Mouse (Mus musculus): Measurements from ENCODE around the gene Usp33.

Usp33 gene

DNA sequence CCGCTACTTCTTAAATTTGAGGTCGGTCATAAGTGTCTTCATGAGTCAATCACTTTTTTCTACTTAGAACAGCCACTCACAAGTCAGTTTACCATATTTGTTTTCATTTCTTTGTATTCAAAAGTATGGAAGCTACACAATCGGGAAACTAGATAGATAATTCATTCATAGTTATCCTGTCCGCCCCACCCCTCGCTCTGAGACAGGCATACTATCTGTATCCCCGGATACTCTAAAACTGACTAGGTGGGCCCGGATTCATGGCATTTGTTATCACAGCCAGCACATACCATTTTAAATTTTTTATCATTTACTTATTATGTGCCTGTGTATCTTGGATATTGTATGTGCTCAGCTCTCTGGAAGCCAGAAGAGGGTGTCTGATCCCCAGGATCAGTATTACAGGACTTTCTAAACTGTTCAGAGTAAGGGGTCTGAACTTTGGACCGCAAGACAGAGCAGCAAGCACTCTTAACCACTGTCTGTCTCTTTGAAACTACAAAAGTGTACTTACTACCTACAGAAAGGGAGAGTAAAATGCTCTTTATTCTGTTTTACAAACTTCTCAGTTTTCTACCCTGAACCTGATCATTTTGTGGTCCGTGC is 51.2 kb downstream of the Usp33 start:
- ATAC-seq (ENCODE audit: insufficient number of reproducible peaks, low FRiP score, low TSS enrichment): no peak

GRCm38 (mm10) chr3:152400441-152400840 is 54.2 kb downstream of the Usp33 start:
- ATAC-seq (ENCODE audit: insufficient number of reproducible peaks, low FRiP score, low TSS enrichment): no peak

DNA sequence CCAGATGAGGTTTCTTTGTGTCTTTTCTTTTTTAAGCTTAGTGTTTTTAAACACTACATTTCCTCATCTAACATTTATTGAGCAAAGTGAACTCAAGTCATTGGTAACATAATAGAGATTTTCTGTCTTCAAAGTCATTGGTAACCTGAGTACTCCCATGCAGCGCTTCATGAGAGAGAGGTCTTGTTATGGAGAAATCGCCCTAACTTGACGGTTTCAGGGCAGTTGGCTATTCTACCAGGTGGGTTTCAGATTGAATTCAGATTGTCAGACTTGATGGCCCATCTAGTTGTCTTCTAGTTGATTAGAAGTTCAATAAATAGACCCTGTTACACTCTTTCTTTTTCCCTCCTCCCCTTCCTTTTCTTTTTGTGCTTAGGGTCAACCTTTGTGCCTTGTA is 54.6 kb downstream of the Usp33 start:
- ATAC-seq (ENCODE audit: insufficient number of reproducible peaks, low FRiP score, low TSS enrichment): no peak

- no peak for ATAC-seq (ENCODE audit: insufficient number of reproducible peaks, low FRiP score, low TSS enrichment)
These were observed 55.8 kb downstream of the Usp33 start for GRCm38 (mm10) chr3:152401964-152402670.

DNA sequence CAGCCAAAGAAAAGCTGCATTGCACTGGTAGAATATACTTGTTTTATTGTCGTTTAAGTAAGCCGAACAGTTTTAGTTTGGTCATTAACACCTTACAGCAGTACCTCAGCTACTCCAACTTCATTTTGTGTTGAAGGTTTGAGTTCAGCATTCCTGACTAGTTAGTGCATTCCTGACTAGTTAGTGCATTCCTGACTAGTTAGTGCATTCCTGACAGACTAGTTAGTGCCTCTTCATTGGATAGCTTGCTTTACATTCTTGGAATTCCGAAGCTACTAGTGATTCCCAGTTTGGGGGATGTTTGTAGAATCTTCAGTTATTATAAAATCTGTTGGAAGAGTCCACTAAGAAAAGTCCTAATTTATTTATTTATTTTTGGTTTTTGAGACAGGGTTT is 56.4 kb downstream of the Usp33 start:
- ATAC-seq (ENCODE audit: insufficient number of reproducible peaks, low FRiP score, low TSS enrichment): no peak

DNA sequence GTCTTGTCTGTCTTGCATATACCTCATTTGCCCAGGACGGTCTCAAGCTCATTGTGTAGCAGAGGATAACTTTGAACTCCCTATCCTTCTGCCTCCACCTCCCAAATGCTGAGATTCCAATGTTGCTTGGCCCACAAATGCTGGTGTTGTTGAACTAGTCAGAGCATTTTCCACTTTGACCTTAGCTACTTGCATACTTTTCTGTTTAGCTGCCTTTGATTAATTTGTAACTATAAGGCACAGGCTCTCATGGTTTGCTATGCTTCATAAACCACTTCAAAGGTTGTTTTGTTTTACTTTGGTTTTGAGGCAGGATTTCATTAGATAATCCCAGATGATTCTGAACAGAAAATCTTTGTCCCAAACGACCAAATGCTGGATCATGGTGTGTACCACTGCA is 57.5 kb downstream of the Usp33 start:
- no peak for ATAC-seq (ENCODE audit: insufficient number of reproducible peaks, low FRiP score, low TSS enrichment)

DNA sequence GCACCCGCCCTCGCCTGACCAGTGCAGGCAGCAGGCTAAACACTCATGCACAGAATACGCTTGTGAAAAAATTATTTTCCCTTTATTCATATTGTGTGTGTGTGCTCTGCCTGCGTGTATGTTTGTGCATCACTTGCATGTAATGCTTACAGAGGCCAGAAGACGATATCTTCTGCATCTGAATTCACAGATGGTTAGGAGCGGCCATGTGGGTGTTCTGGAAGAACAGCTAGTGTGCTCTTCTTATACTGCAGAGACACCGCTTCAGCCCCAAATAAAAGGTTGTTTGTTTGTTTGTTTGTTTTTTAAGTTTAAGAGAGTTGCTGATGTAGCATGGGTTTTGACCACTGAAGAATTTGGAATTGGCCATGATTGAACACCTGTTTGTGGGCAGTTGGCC is 59.1 kb downstream of the Usp33 start:
- ATAC-seq (ENCODE audit: insufficient number of reproducible peaks, low FRiP score, low TSS enrichment): no peak

DNA sequence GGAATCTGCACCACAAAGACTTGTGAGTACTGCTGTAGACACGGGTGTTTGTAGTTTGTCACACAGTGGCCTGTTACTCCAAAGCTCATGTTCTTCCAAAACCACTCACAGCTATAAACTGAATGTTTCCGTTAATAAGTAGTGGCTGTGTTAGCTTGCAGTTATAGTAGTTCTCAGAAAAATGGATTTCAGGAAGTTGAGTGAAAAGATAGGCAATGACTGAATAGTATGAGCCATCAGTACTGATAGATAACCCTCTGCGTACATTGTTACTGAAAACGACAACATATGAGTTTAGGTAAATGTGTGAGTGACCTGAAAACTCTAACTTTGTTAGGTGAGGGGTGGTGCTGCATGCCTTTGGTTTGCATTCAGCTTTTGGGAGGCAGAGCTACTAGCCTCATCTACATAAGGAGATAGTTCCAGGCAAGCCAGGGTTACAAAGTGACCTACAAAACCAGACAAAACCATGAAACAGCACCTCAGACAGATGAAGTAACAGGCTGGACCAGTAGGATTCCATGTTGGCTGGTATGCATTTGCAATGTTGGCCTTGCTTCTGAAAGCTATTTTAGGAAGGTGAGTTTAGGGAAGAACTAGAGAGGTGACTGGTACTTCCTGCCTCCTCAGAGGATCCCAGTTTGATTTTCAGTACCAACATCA is 59.8 kb downstream of the Usp33 start:
- ATAC-seq (ENCODE audit: insufficient number of reproducible peaks, low FRiP score, low TSS enrichment): no peak

DNA sequence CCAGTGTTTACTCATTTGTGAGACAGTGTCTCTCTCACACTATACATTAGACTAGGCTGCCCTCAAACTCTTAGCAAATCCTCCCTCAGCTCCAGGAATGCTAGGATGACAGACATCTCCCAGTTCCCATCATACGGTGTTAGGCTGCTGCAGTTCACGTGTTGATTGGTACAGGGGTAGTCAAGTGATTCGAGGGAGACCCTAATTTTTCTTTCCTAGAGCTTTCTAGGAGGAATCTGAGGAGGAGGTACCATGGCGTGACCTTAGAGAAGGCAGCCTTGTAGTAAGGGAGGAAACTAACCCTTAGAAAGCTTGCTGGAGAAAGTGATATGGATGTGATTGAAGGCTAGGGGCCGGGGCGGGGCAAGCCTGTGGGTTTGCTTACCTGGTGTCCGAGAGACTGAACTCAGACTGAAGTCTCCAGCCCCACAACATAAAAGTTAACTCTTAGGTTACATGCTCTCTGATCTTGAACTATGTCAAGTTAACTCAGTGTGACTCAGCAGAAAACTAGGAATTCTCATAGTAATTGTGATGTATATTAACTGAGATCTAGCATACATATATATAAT is 64.8 kb downstream of the Usp33 start:
- no peak for ATAC-seq (ENCODE audit: insufficient number of reproducible peaks, low FRiP score, low TSS enrichment)

GRCm38 (mm10) chr3:152412362-152412761 is 66.1 kb downstream of the Usp33 start:
- ATAC-seq (ENCODE audit: insufficient number of reproducible peaks, low FRiP score, low TSS enrichment): no peak

DNA sequence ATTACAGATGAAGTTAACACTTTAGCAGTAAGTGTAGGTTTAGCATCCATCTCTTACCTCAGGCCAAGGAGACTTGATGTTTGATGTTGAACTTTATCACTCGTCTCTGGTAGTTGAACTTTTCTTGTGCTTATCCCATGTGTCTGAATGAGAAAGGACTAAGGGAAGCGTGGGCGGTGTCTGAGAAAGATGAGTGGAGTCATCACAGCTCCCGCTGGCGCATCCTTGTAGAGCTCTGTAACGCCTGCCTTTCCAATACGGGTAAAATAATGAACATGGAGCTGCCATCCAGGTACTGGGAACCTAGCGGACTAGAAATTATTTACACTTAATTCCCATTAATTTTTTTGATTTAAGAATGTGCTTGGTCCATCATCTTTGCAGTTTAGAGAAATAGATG is 82.6 kb downstream of the Usp33 start:
- no peak for ATAC-seq (ENCODE audit: insufficient number of reproducible peaks, low FRiP score, low TSS enrichment)

- no peak for ATAC-seq (ENCODE audit: insufficient number of reproducible peaks, low FRiP score, low TSS enrichment)
These were observed 86.4 kb downstream of the Usp33 start for GRCm38 (mm10) chr3:152432677-152433076.

DNA sequence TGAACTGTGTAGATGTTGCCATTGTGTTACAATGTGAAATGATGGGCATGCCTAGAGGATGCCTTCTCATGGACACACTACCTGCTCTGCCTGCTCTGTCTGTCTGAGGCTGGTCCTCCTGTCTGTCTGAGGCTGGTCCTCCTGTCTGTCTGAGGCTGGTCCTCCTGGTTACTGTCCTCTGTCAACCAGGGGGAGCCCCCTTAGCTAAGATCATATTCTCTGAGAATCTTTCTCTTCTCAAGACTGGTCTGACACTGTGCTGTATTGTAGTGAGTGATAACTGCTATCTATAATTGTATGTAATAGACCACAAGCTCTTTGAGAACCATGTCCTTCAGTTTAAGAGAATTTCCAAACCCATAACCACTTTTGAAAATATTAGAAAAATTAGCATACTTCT is 89.3 kb downstream of the Usp33 start:
- ATAC-seq (ENCODE audit: insufficient number of reproducible peaks, low FRiP score, low TSS enrichment): peak; percentile 29; the same call in 1 of the 2 replicates

GRCm38 (mm10) chr3:152438068-152438467 is 91.8 kb downstream of the Usp33 start:
- ATAC-seq (ENCODE audit: insufficient number of reproducible peaks, low FRiP score, low TSS enrichment): no peak

GRCm38 (mm10) chr3:152442795-152443194 is 96.5 kb downstream of the Usp33 start:
- ATAC-seq (ENCODE audit: insufficient number of reproducible peaks, low FRiP score, low TSS enrichment): no peak

Measured in cerebellum, adult (tissue).